In the genomic region with DNA sequence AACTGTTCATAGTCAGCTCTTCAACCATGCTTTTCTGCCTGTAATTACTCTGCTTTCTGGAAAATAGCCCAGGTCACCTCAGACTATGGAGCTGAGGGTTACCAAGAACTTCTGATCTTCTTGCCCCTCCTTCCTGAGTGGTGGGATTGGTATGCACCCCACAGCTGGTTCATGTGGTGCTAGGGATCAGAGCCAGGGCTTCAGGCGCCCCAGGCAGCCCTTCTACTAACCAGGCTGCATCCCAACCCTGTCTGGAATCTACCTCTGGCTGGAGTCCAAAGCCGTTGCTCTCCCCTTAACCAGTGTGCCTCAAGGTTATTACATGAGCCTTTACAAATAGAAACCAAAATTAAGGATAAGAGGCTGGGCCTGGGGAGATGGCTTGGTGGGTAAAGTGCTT, we compare ENCODE assay signal across 9 mouse cellular contexts.
DNase-seq lines count a peak whose midpoint lies in the region; ATAC-seq lines count a peak whose summit lies in the region.
"Had no signal": no experiment of that assay in that cellular context is flagged by ENCODE, and none has a peak within 500 bp of the region (broad histone marks: within the 10 kb centered on the region; RNA-seq: fewer than 3 reads in every experiment).

No protein-coding gene starts in this region.

- H3K9me3 ChIP-seq in forebrain, embryonic 16.5 days (ENCODE audit: control insufficient read depth, low read length) = no peaks in the 10 kb centered on the region
- no peaks in the 10 kb centered on the region for H3K9me3 ChIP-seq in kidney, embryonic 15.5 days (replicated peaks)
- H3K9me3 ChIP-seq: megakaryocyte, embryonic 14.5 days had no signal

- peaks cover 7% of the 10 kb centered on the region for H3K4me1 ChIP-seq in forebrain, embryonic 16.5 days (replicated peaks; ENCODE audit: control insufficient read depth, insufficient read depth, low read length)
- H3K4me1 ChIP-seq in kidney, embryonic 15.5 days = peaks cover 23% of the 10 kb centered on the region
- H3K4me1 ChIP-seq: megakaryocyte, embryonic 14.5 days had no signal

- no peaks in the 10 kb centered on the region for H3K27me3 ChIP-seq in forebrain, embryonic 16.5 days (replicated peaks; ENCODE audit: control insufficient read depth, insufficient read depth, low read length)
- H3K27me3 ChIP-seq in kidney, embryonic 15.5 days = no peaks in the 10 kb centered on the region
- H3K27me3 ChIP-seq: megakaryocyte, embryonic 14.5 days had no signal

- 0 out of 2 replicates have a peak, but pooled peaks have one; percentile 50 for ATAC-seq in forebrain, embryonic 16.5 days
- peak; percentile 72; the same call in 1 of the 2 replicates for ATAC-seq in kidney, embryonic 15.5 days (replicated peaks; ENCODE audit: low FRiP score)

- WGBS in forebrain, embryonic 16.5 days = 36% methylated on average over 2 of the region's 2 CpGs
- 63% methylated on average over 2 of the region's 2 CpGs for WGBS in kidney, embryonic 15.5 days

- no peaks in the 10 kb centered on the region for H3K36me3 ChIP-seq in forebrain, embryonic 16.5 days (ENCODE audit: control insufficient read depth, insufficient read depth)
- peaks cover 12% of the 10 kb centered on the region for H3K36me3 ChIP-seq in kidney, embryonic 15.5 days

- H3K4me3 ChIP-seq in forebrain, embryonic 16.5 days (replicated peaks; ENCODE audit: low read length) = no peak overlapping the region
- H3K4me3 ChIP-seq in kidney, embryonic 15.5 days (replicated peaks) = no peak overlapping the region
- H3K4me3 ChIP-seq: megakaryocyte, embryonic 14.5 days had no signal

- no peak overlapping the region for H3K9ac ChIP-seq in forebrain, embryonic 16.5 days (replicated peaks; ENCODE audit: low read depth, low read length)
- no peak overlapping the region for H3K9ac ChIP-seq in kidney, embryonic 15.5 days

- no peak overlapping the region for H3K27ac ChIP-seq in forebrain, embryonic 16.5 days (ENCODE audit: low read length)
- H3K27ac ChIP-seq in kidney, embryonic 15.5 days = peak overlapping the region; percentile 15; the same call in 1 of the 2 replicates

- H3K4me2 ChIP-seq in forebrain, embryonic 16.5 days (ENCODE audit: low read length) = no peak overlapping the region
- H3K4me2 ChIP-seq in kidney, embryonic 15.5 days = no peak overlapping the region

- peak; percentile 42 to 47 for DNase-seq in cerebellum, postnatal 14 days
- no peak for DNase-seq in cerebellum, adult 8-10 months
- DNase-seq in Muller cell, postnatal 12 days (ENCODE audit: inconsistent ontology term) = peak; percentile 95
- peak; percentile 53 for DNase-seq in ovary, postnatal 14 days (ENCODE audit: low spot score)
- DNase-seq in right cerebral cortex, postnatal 4 days = no peak
- no peak for DNase-seq in left cerebral cortex, adult 9 months (ENCODE audit: low spot score in 2 of 2)

Comparison
In these comparisons a context has a peak if more than half of its experiments do, and no peak if none do; other contexts are left out.
1. DNase-seq: peak in cerebellum, postnatal 14 days (2 of 2), Muller cell, postnatal 12 days (single experiment) and ovary, postnatal 14 days (single experiment); none in cerebellum, adult 8-10 months (single experiment), right cerebral cortex, postnatal 4 days (single experiment) and left cerebral cortex, adult 9 months (0 of 2).